Mouse (Mus musculus): ENCODE results near the gene Zfp36l2.
A peak's percentile ranks its signal among the peaks of the same experiment; 100 is the strongest.
"Not testable (repeated sequence)": the region's sequence is repeated elsewhere in the genome, so short reads cannot be mapped to it uniquely, and the experiment has no call there.

Gene Zfp36l2

DNA sequence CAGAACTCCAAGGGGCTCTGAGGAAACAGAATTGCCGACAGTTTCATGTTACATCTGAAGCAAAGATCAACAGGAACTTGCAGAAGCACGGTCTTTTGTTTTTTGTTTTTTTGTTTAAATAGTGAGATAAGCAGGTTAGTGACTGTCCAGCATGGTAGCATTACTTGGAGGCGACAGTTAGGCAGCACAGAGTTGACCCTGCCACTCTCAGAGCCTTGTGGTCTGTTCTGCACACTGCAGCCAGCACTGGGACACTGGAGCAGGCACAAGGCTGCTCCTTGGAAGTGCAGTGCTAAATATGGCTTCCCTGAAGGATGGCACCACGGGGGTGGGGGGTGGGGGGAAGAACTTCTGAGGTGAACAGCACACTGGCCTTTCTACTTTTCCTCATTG lies 7.3 kb upstream of the Zfp36l2 start:
- no peak for DNase-seq (ENCODE audit: low spot score in 2 of 2)

DNA sequence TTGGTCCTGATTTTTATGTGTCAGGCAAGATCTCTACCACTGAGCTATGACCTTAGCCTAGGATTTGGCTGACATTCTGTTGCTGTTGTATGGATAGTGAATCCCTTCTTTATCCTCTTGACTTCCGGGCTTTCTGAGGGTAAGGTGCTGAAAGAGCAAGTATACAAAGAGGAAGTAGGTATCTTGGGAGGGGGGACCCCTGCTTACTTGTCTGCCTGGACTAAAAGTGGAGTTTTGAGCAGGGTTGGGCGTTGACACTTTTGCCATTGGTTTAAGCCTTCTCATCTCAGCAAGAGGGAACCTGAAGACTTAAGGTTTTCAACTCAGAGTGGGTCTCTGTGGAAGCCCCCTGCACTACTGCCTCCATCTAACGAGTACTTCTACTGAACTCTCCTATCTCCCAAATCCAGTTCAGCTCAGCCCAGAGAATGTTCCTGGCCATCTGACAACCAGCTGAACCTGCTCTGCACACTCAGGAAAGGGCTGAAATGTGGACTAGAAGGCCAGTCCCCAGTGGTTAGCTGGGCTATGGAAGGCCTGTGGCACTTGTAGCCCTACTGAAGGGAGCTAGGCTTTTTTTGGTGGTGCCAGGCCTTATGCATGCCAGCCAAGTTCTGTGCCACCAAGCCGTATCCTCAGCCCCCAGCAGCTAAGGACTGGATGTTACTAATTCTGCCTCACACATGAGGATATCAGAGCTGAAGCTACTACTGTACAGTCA lies 6.7 kb upstream of the Zfp36l2 start:
- DNase-seq (ENCODE audit: low spot score in 2 of 2) = no peak

GRCm38 (mm10) chr17:84193411-84193810 lies 5.7 kb upstream of the Zfp36l2 start:
- no peak for DNase-seq (ENCODE audit: low spot score in 2 of 2)

DNA sequence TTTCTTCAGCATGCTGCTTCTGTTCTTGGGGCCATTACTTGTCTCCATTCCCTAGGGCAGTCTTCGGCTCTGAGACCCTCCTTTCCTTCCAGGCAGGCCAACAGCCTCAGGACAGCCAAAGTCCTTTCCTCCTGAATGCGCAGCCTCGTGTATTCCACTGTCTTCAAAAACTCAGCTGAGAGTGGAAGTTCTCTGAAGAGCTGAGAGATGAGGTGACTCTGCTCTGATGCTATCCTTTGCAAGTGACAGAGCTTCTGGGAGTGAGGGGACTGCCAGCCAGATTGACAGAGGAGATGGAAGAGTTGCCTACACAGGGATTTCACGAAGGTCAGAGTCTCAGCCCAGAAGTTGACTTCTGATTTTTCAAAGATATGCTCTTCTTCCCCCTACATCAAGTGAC lies 4.2 kb upstream of the Zfp36l2 start:
- DNase-seq (ENCODE audit: low spot score in 2 of 2) = no peak

DNA sequence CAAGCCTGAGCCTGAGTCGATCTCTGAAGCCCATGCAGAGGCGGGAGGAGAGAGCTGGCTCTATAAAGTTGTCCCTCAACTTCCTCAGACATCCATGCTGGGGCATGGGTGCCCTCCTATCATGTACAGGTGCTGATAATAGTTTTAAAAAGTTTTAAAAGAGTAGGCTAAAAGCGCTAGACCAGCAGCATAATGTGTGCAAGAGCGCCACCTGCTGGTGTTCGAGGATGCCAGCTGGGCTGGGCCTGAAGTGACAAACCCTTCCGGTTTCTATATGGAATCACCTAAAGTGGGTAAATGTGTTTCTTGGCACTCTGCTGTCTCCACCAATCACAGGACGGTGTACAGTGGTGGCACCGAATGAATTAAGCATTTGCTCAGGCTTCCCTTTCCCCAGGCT lies 3.1 kb upstream of the Zfp36l2 start:
- peak; percentile 89 to 94 for DNase-seq (ENCODE audit: low spot score in 2 of 2)

- DNase-seq (ENCODE audit: low spot score in 2 of 2) = peak; percentile 26 to 40
Measured at GRCm38 (mm10) chr17:84189127-84189854, 1.5 kb upstream of the Zfp36l2 start.

- peak; percentile 85 to 86 for DNase-seq (ENCODE audit: low spot score in 2 of 2)
Measured at GRCm38 (mm10) chr17:84188374-84188961, 721 bp upstream of the Zfp36l2 start.

- DNase-seq (ENCODE audit: low spot score in 2 of 2) = not testable (repeated sequence)
Measured at GRCm38 (mm10) chr17:84187264-84187663, 483 bp downstream of the Zfp36l2 start.

DNA sequence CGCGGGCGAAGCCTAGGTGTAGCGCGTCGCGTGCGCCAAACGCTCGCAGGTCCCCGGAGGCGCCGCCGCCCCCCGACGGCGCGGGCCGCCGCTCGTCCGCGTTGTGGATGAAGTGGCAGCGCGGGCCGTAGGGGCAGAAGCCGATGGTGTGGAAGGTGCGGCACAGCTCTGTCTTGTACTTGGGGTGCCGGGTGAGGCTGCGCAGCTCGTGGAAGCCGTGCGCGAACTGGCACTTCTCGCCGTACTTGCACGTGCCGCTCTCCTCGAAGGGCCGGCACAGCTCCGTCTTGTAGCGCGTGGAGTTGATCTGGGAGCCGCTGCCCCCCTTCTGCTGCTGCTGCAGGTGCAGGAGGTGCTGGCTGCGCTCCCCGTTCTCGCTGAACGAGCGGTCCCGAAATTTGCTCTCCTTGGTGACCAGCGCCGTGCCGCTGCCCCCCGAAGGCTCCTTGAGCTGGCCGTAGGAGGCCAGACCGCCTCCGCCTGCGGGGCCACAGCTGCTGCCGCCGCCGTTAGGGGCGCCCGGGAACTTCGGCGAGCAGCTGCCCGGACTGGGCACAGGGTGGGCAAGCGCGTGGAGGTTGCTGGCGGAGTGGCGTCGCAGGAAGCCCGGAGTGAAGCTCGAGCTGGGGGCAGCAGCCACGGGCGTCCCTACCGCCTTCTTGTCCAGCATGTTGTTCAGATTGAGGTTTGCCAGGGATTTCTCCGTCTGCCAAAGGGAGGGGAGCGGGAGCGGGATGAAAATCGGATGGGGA lies 1.1 kb downstream of the Zfp36l2 start:
- peak; percentile 71 to 76 for DNase-seq (ENCODE audit: low spot score in 2 of 2)

DNA sequence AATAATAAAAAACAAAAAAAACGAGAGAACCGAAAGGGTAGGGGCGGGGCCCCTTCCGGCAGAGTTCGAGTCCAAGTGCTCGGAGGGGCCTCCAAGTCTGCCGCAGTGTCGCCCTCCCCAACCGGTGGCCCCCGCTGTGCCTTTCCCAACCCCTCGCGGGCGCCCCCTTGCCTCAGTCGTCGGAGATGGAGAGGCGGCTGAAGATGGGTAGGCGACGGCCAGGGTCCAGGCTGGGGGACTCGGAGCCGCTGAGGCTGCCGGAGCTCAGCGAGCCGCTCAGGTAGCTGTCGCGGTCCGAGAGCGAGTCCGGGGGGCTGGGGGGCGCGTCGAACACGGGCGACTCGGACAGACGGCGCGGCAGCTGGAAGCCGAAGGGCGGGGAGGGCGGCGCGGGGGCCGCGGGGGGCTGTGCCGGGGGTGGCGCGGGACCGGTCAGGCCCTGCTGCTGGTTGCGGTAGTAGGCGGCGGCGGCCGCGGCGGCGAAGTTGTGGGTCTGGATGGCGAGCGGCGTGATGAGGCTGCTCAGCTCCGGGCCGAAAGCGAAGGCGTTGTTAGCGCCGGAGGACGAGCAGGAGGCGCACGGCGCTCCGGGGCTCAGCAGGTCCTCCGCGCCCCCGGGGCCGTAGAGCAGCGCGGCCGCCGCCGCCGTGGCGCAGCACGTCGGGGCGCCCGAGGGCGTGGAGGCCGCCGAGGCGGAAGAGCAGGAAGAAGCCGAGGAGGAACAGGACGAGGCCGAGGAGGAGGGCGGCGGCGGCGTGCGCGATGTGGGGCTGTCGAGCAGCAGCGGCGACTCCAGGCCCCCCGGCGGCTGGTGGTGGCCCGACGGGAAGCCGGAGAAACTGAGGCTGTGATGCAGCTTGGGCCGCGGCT lies 1.9 kb downstream of the Zfp36l2 start:
- DNase-seq (ENCODE audit: low spot score in 2 of 2) = peak; percentile 83 to 87

DNA sequence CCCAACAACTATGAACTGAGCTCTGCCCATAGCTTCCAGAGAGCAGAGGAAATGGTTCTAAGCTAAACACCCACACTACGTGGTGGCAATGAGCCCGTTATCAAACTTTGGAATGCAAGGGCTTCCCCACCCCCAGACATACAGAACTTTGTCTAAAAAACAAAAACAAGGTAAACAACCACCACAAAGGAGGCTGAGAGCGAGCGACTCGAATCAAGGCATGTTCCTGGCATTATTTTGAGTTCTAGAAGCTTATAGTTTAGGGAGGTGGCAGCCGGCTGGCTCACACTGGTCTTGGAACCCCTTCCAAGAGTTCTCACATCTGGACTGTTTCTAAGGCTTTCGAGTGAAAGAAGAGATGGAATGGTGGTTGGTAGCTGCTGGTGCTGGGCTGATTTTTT lies 2.7 kb downstream of the Zfp36l2 start:
- DNase-seq (ENCODE audit: low spot score in 2 of 2) = peak; percentile 37 to 54

DNA sequence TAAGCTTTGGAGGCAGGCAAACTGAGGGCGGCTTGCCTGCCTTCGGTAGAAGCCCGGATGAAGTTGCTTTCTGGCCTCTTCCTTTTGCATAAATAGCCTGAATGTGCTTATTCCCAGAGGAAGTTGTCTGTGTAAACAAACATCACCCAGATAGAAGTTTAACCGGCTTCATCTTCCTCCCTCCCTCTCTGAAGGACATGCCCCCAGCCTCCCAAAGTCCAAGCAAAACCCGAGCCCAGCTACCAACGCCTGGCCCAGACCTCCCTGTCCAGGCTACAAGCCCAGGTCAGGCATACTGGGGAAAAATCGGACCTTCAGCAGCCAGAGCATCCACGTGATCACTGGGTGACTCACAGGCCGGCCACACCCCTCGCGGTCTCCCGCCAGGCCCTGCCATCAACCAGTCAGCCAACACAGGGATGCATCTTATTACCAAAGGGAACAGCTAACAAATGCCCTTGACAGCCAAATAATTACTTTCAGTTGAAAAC lies 4.4 kb downstream of the Zfp36l2 start:
- peak; percentile 79 to 86 for DNase-seq (ENCODE audit: low spot score in 2 of 2)

- peak; percentile 26 to 48 for DNase-seq (ENCODE audit: low spot score in 2 of 2)
Measured at GRCm38 (mm10) chr17:84182311-84183271, 5.2 kb downstream of the Zfp36l2 start.

DNA sequence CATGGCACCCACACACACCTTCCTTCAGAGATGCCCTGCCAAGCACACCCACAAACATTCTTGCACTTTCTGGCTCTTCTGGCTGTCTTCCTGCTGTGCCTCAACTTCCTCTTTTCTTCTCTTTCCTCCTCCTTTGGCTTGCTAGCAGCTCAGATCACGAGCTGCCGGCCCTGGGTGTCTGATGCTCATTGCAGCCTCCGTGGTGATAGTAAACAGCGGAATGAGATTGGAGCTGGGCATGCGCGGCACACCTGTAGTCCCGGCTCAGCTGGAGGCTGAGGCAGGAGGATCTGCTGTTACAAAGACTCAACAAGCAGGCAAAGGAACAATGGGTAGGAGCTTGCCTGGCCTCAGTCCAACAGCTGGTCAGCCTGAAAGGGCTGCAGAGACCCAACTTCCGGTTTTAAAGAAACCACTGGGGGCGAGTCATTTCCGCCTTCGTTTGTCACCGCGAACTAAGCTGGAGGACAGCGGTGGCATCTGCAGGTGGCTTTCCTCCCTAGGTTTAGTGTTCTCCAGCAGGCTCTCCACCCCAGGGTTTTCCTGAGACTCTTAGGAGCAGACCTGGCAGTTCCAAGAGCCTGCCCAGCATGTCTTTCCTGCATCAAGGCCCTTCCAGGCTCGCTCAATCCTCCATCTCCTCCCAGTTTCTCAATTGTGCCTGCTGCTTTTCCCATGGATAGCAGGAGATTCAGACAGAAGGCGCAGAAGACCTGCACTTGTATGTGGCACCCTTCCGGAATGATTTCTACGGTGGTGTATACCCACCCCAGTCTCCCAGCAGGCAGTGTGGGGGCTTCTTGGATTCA lies 6.0 kb downstream of the Zfp36l2 start:
- peak; percentile 68 to 76 for DNase-seq (ENCODE audit: low spot score in 2 of 2)

- peak in 1 of 2 experiments; percentile 80 for DNase-seq (ENCODE audit: low spot score in 2 of 2)
Measured at GRCm38 (mm10) chr17:84180715-84181501, 6.8 kb downstream of the Zfp36l2 start.

- no peak for DNase-seq (ENCODE audit: low spot score in 2 of 2)
Measured at GRCm38 (mm10) chr17:84179973-84180365, 7.8 kb downstream of the Zfp36l2 start.

DNA sequence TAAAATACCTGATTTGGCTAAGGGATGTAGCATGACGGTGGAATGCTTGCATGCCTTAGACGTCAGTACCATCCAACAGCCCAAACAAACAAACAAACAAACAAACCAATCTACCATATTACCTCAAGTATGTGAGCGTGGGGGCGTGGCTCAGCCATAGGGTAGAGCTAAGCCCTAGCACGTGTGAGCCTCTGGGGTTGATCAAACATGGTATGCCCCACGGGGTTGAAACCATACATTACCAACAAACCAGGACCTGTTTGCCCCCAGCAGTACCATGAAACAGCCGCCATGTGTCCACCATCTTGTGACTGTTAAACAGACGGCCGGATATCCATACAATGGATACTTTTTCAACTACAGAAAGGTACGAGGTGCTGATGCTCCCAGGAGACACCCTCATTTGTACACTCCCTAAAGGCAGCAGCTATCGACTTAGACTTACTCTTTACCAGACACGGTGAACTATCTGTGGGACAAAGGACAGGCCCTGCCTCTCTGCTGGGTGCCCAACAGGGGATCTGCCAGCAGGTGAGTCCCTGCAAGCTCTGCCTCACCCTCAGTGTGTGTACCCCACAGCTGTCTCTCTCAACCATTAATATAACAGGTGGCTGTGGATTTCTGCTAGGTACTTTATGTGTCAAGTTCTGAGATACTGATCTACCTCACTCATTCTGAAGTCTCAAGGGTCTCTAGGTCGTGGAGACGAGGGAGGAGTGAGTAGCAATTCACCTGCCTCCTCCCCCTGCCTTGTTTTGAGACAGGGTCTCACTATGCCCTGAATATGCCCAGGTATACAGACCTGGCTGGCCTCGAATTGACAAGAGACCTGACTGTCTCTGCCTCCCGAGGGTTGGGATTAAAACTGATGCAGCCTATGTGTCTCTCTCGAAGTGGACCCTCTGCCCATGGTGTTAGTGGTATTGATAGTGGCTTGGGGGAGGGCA lies 8.4 kb downstream of the Zfp36l2 start:
- peak in 1 of 2 experiments; percentile 30 for DNase-seq (ENCODE audit: low spot score in 2 of 2)
